Mouse (Mus musculus) hindbrain, postnatal 0 days (tissue): Measurements from ENCODE around the gene Pitpnc1. TPM values are rescaled to one million over a fixed set of nuclear protein-coding genes. Genes with fewer than 3 reads are reported as not detected.
A peak's percentile ranks its signal among the peaks of the same experiment; 100 is the strongest.

Experiments
- ATAC-seq: fragments of 200-750 bp; cut with Nextera tagmentation; 2 replicates; pipeline ENCODE4 v1.8.0; 2017; ENCODE audit warnings: mild to moderate bottlenecking, moderate TSS enrichment, moderate library complexity
- DNase-seq: peaks from one replicate; pipeline ENCODE4 v3.0.0-alpha.2; 2015; ENCODE audit warnings: low spot score
- H3K27ac ChIP-seq: fragments of 300-500 bp; sonication (generic); 2 replicates; pipeline ENCODE4 v1.5.1; 2014; ENCODE audit warnings: mild to moderate bottlenecking
- H3K27me3 ChIP-seq: fragments of 300-500 bp; sonication (generic); 2 replicates; pipeline ENCODE4 v1.6.1; 2014; ENCODE audit warnings: low read length, mixed read lengths; ENCODE audit not compliant: insufficient read depth
- H3K36me3 ChIP-seq: fragments of 300-500 bp; sonication (generic); 2 replicates; pipeline ENCODE4 v1.6.1; 2014; ENCODE audit warnings: low read length, mixed read lengths; ENCODE audit not compliant: insufficient read depth
- H3K4me1 ChIP-seq: fragments of 300-500 bp; sonication (generic); 2 replicates; pipeline ENCODE4 v1.6.1; 2014; ENCODE audit warnings: antibody characterized with exemption, low read length, mixed read lengths; ENCODE audit not compliant: insufficient read depth
- H3K4me2 ChIP-seq: fragments of 300-500 bp; sonication (generic); 2 replicates; pipeline ENCODE4 v1.6.1; 2014; ENCODE audit warnings: low read depth, mild to moderate bottlenecking, low read length, moderate library complexity, mixed read lengths
- H3K4me3 ChIP-seq: fragments of 300-500 bp; sonication (generic); 2 replicates; pipeline ENCODE4 v1.5.1; 2014; ENCODE audit warnings: low read length
- H3K9ac ChIP-seq: fragments of 300-500 bp; sonication (generic); replicated peaks from 2 replicates; pipeline ENCODE4 v1.6.1; 2014; ENCODE audit warnings: mild to moderate bottlenecking, low read length, moderate library complexity, mixed read lengths
- H3K9me3 ChIP-seq: fragments of 300-500 bp; sonication (generic); 2 replicates; pipeline ENCODE4 v1.6.1; 2016; ENCODE audit warnings: low read length, mixed read lengths
- CTCF ChIP-seq: IDR thresholded peaks from 2 replicates; pipeline ENCODE4 v1.5.1; 2016; ENCODE audit warnings: antibody characterized with exemption, control low read depth, low read depth
- WGBS: fragments of 180-500 bp; shearing (Covaris S2); extraction: QIAGEN DNeasy Blood & Tissue Kit; methylation state at CpG from one replicate; pipeline ENCODE4 v1.1.7; 2014; 5-methylcytosine and 5-hydroxymethylcytosine counted together
- polyA plus RNA-seq: library from polyadenylated mRNA; unstranded; fragments of >200 nt; fragmentation: Nextera tagmentation; extraction: Ambion mirVana; gene quantifications from 2 replicates; pipeline ENCODE4 v1.2.1, GENCODE M21; 2015
- total RNA-seq: library from RNA; depleted of rRNA; stranded (reverse); fragments of >200 nt; gene quantifications from 2 replicates; pipeline ENCODE4 v1.2.3, GENCODE M21; 2014

Gene Pitpnc1
- total and polyA plus RNA-seq, 2 experiments from 2014 or later: 42.2 to 43.6 TPM

GRCm38 (mm10) chr11:107400826-107401225, 69.7 kb downstream of the Pitpnc1 start:
- Histone ChIP-seq H3K36me3 (no peaks in the 10 kb centered on the region), H3K4me3 (no peak overlapping the region), H3K9me3 (no peaks in the 10 kb centered on the region), H3K4me1 (peaks cover 4% of the 10 kb centered on the region; the same call in 1 of the 2 replicates), H3K4me2 (no peak overlapping the region), H3K9ac (no peak overlapping the region), H3K27me3 (no peaks in the 10 kb centered on the region), H3K27ac (no peak overlapping the region)
- WGBS: 68% methylated on average over 7 of the region's 7 CpGs
- TF ChIP-seq CTCF: no peak
- DNase-seq: no peak
- ATAC-seq: no peak

DNA sequence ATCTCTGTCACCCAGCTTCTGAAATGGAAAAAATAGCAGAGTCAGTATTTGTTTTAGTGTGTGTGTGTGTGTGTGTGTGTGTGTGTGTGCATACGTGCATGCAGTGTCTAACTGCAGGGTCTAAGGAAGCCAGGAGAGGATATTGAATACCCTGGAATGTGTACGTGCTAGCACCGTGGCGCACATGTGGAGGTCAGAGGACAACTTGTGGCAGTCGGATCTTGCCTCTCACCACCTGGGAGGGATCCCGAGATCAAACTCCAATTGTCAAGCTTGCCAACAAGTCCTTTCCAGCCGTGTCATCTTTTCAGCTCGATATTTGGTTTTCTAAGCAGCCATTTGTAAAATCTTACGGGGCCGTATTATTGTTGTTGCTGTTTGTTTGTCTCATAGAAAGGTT, 70.5 kb downstream of the Pitpnc1 start:
- no peak for ATAC-seq
- 70% methylated on average over 10 of the region's 10 CpGs for WGBS
- Histone ChIP-seq H3K4me1 (peaks cover 4% of the 10 kb centered on the region; the same call in 1 of the 2 replicates), H3K4me3 (no peak overlapping the region), H3K27ac (no peak overlapping the region), H3K4me2 (no peak overlapping the region), H3K9me3 (no peaks in the 10 kb centered on the region), H3K9ac (no peak overlapping the region), H3K36me3 (no peaks in the 10 kb centered on the region), H3K27me3 (no peaks in the 10 kb centered on the region)
- no peak for DNase-seq
- no peak for TF ChIP-seq CTCF

DNA sequence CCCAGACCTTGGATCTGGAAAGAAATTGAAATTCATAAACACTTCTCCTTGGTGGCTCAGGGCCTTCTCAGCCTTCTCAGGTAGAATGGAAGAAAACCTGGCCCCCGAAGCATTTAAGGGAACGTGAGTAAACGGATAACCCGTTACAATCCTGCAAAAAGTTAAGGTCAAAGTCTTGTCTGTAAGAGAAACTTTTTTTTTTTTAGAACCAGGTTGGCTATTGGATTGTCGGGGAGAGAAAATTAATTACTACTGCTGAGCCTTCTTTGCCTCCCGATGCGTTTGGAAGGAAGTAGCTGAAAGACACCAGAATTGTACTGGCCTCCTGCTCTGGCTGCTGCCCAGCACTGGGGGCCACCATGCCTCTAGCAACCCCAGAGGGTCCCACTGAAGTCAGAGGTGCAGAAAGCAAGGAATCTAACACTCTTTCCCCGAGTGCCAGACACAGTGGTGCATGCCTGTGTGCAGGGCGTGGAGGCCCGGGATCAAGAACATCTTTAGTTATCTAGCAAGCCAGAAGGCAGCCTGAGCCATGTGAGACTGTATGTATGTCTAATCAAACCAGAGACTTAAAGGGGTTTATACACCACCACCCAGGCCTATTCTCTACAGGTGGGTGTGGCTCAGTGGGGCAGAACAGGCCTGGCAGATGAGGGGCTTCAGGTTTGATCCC, 73.0 kb downstream of the Pitpnc1 start:
- no peaks in the 10 kb centered on the region for H3K27me3 ChIP-seq
- no peaks in the 10 kb centered on the region for H3K9me3 ChIP-seq
- WGBS: 67% methylated on average over 10 of the region's 10 CpGs
- no peak for TF ChIP-seq CTCF
- H3K4me1 ChIP-seq: peaks cover 4% of the 10 kb centered on the region; the same call in 1 of the 2 replicates
- H3K4me2 ChIP-seq: no peak overlapping the region
- no peak for ATAC-seq
- DNase-seq: no peak
- no peak overlapping the region for H3K4me3 ChIP-seq
- no peak overlapping the region for H3K9ac ChIP-seq
- no peaks in the 10 kb centered on the region for H3K36me3 ChIP-seq
- H3K27ac ChIP-seq: no peak overlapping the region

GRCm38 (mm10) chr11:107394245-107394644, 76.3 kb downstream of the Pitpnc1 start:
- H3K27ac ChIP-seq: no peak overlapping the region
- no peak for TF ChIP-seq CTCF
- no peak overlapping the region for H3K4me2 ChIP-seq
- no peak for ATAC-seq
- H3K9me3 ChIP-seq: no peaks in the 10 kb centered on the region
- no peaks in the 10 kb centered on the region for H3K36me3 ChIP-seq
- peaks cover 9% of the 10 kb centered on the region; the same call in 1 of the 2 replicates for H3K4me1 ChIP-seq
- no peaks in the 10 kb centered on the region for H3K27me3 ChIP-seq
- no peak overlapping the region for H3K9ac ChIP-seq
- 77% methylated on average over 3 of the region's 3 CpGs for WGBS
- DNase-seq: no peak
- H3K4me3 ChIP-seq: no peak overlapping the region

DNA sequence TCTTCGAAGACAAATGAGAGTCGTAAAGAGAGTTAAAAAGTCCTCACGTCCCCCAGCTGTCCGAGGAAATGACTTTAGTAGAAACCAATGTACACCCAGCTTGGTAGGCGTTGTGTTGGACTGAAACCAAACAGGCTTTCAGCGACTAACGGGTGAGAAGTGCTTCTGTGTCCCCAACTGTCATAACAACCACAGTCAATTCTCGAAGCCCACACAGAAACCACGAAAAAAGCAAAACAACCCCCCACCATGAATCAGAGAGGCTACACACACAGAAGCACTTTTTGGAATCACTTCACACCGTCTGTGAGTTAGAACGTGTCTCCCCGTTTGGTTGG, 76.7 kb downstream of the Pitpnc1 start:
- H3K4me3 ChIP-seq: no peak overlapping the region
- no peak overlapping the region for H3K9ac ChIP-seq
- ATAC-seq: no peak
- no peak for TF ChIP-seq CTCF
- no peaks in the 10 kb centered on the region for H3K36me3 ChIP-seq
- H3K4me1 ChIP-seq: peaks cover 9% of the 10 kb centered on the region; the same call in 1 of the 2 replicates
- H3K4me2 ChIP-seq: no peak overlapping the region
- WGBS: 74% methylated on average over 12 of the region's 12 CpGs
- no peaks in the 10 kb centered on the region for H3K9me3 ChIP-seq
- no peaks in the 10 kb centered on the region for H3K27me3 ChIP-seq
- H3K27ac ChIP-seq: no peak overlapping the region
- DNase-seq: no peak

DNA sequence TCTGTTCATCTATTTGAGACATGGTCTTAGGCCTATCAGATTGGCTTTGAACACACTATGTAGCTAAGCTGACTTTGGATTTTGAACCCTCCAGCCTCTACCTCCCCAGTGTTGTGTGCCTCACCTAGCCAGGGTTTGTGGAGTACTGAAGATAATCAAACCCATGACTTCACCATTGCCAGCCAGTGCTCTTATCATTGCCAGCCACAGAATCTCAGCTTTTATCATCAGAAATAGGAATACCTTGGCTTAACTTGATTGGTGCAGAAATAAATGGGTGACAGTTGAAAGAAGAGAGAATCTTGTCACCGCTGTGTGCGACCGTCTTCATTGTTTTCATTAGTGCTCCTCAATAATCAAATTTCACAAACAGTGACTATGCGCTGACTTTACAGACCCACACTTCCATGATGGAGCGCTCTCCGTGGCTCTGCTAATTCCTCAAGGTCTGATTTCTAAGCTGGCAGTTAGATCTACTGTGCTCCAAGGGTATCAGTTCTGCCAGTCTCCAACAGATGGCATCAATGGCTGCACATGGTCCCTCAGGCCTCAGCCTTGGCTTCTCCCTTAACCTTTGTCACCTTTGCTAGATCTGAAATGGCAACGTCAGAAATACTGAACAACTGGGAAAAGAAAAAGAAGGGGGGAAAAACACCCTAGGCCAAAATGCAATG, 77.2 kb downstream of the Pitpnc1 start:
- no peaks in the 10 kb centered on the region for H3K9me3 ChIP-seq
- DNase-seq (no peak), ATAC-seq (no peak)
- H3K4me2 ChIP-seq: no peak overlapping the region
- H3K4me3 ChIP-seq: no peak overlapping the region
- no peaks in the 10 kb centered on the region for H3K27me3 ChIP-seq
- peak; percentile 48 for TF ChIP-seq CTCF
- no peaks in the 10 kb centered on the region for H3K36me3 ChIP-seq
- peaks cover 9% of the 10 kb centered on the region; the same call in 1 of the 2 replicates for H3K4me1 ChIP-seq
- 84% methylated on average over 7 of the region's 7 CpGs for WGBS
- H3K9ac ChIP-seq: no peak overlapping the region
- H3K27ac ChIP-seq: no peak overlapping the region

- H3K27me3 ChIP-seq: no peaks in the 10 kb centered on the region
- 57% methylated on average over 2 of the region's 2 CpGs for WGBS
- no peak for TF ChIP-seq CTCF
- ATAC-seq (peak; percentile 78; the same call in 1 of the 2 replicates), DNase-seq (peak; percentile 55)
- H3K9ac ChIP-seq: no peak overlapping the region
- no peak overlapping the region for H3K4me3 ChIP-seq
- no peaks in the 10 kb centered on the region for H3K9me3 ChIP-seq
- H3K4me1 ChIP-seq: peaks cover 5% of the 10 kb centered on the region; the same call in 1 of the 2 replicates
- no peaks in the 10 kb centered on the region for H3K36me3 ChIP-seq
- H3K4me2 ChIP-seq: no peak overlapping the region
- H3K27ac ChIP-seq: peak overlapping the region; percentile 48; the same call in 1 of the 2 replicates
These were observed 80.0 kb downstream of the Pitpnc1 start for GRCm38 (mm10) chr11:107390540-107390939.
